Mouse (Mus musculus) C2C12 (cell line): ENCODE data around the gene Camkk2.

Experiments used
- CEBPB ChIP-seq: IDR thresholded peaks from one replicate; pipeline ENCODE4 v1.6.1; 2011; ENCODE audit warnings: low read depth, mild to moderate bottlenecking, control low read depth, moderate library complexity
- CTCF ChIP-seq: IDR thresholded peaks from one replicate; pipeline ENCODE4 v1.5.1; 2011; ENCODE audit not compliant: control insufficient read depth, insufficient read depth, insufficient read length
- FOSL1 ChIP-seq: IDR thresholded peaks from one replicate; pipeline ENCODE4 v1.8.0; 2011; ENCODE audit warnings: mild to moderate bottlenecking, low read length; ENCODE audit not compliant: poor library complexity, insufficient read depth, severe bottlenecking
- MAX ChIP-seq: IDR thresholded peaks from one replicate; pipeline ENCODE4 v1.6.1; 2011; ENCODE audit warnings: mild to moderate bottlenecking, control low read depth
- MYOD1 ChIP-seq: IDR thresholded peaks from one replicate; pipeline ENCODE4 v1.6.1; 2011; ENCODE audit warnings: low read depth; ENCODE audit not compliant: control insufficient read depth, insufficient read length

- TF ChIP-seq CTCF (no peak), FOSL1 (no peak), MAX (no peak), CEBPB (no peak), MYOD1 (no peak)
Observed at GRCm38 (mm10) chr5:122783726-122784406, 4.7 kb upstream of the Camkk2 start.
